Mouse (Mus musculus): Measurements from ENCODE around the gene Pgam5. TPM values are rescaled to one million over a fixed set of nuclear protein-coding genes. Genes with fewer than 3 reads are reported as not detected.

The Pgam5 gene
- 59.6 TPM for polyA plus RNA-seq (2017; shearing (Covaris generic))

DNA sequence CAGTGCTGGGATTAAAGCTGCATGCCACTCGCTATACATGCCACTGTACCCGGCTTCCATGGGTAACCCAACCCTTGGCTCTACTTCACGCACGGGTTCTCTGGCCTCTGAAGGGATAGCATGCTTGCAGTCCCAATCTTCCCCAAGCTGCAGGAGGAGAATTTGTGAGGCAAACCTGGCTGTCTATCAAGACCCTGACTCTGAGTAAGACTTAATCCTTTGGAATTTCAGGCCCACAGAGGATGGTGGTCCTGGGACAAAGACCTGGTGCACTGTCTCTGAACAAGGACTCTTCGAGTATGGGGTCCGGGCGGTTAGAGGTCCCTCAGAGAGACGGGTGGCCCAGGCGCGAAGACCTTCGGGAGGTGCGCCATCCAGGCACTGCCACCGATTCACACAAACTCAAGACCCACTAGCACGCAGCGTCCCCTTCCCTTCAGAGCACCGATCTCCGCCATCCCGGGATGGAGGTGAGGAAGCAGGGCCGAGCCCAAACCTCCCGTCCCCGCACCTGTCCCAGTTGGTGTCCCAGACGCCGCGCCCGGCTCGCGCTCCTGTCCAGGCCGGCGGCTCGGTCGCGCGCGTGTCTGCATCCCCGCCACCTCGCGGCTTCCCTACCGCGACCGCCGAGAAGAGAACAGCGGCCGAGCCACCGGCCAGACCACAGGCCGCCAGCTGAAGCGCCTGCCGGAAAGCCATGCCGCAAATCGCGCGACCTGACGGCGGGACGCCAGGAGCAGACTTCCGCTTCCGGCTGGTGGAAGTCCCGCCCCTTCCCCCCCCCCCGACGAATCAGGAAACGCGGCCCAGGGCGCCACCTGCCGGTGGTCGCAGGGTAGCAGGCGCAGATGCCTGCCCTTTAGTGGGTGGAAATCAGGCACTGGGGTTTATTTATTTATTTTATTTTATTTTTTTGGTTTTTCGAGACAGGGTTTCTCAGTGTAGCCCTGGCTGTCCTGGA lies at the start of gene Pgam5:
Gene Pgam5 (minus strand): TSS at position 773 of the 961 bp plus-strand sequence.

DNA sequence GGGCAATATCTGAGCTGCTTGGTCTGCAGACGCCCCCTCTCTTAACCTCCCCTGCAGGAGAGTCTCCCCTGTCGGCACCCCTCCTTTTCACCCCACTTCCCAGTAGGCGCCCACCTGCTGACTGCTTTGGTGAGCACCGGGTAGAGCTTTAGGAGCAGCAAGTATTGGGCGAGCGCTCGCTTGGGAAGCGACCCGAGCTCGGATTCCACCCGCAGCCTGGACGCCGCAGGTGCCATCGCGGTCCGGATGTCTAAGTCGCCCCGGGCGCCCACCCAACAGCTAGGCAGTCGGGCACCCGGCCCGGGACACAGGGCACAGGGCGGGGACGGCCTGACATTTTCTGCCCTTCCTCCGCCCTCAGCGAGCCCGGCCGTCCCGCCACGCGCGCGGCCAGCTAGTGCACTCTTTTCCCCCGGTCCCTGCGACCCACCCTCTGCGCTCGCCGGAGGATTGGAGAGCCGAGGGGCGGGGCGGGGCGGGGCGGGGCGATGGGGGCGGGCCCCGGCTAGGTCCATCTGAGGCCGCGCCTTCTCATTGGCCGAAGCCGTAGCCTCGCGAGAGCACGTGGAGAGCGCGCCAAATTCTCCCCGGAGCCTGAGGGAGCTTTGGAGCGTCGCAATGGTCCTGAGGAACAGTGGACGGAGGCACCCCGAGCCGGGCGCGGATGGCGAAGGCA lies 16.2 kb upstream of the Pgam5 start, which contains the start of the genes Pxmp2 and Pole:
Gene Pxmp2 (minus strand): TSS at position 417 of the 676 bp plus-strand sequence.
Gene Pole (plus strand): TSS at position 537 of the 676 bp plus-strand sequence.

DNA sequence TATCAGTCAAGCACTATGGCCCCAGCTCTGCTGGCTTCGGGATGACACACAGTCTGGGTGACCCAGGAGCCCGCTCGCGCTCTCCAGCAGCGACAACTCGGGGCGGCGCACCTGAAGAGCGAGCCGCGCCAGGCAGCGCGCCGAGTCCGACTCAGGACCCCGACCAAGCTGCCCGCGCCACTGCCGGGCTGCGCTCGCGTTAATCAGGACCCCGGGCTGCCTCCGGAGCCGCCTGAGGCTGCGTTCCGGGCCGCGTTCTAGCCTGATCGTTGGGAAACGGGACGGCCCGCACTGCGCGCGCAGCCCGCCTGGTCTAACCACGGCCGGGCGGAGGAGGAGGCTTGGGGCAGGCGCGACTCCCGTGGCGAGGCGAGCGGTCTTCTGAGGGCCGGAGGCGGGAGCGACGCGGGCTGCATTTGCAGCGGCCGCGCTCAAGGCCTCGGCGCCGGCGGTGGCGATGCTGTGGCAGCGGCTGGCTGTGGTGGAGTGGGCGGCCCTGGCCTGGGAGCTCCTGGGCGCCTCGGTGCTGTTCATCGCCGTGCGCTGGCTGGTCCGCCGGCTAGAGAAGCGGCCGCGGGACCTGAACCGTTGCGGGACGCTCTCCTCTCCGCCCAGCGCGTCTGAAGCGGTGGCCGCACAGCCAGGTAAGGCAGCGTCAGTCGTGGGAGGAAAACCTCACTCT lies 38.8 kb downstream of the Pgam5 start, which contains the start of gene Ankle2:
Gene Ankle2 (plus strand): TSS at position 225 of the 682 bp plus-strand sequence.

Other genes starting within 250 kb of the Pgam5 start
- 7.4 TPM for gene Gm17655, start 197.4 kb downstream of the Pgam5 start, polyA plus RNA-seq (2017; shearing (Covaris generic))
- 0.86 TPM for gene Gm35315, start 175.5 kb downstream of the Pgam5 start, polyA plus RNA-seq (2017; shearing (Covaris generic))
- gene Plcxd1, start 169.9 kb downstream of the Pgam5 start, polyA plus RNA-seq (2017; shearing (Covaris generic)) = 2.8 TPM
- gene Gtpbp6, start 161.7 kb downstream of the Pgam5 start, polyA plus RNA-seq (2017; shearing (Covaris generic)) = 67.6 TPM
- gene Zfp605, start 159.8 kb downstream of the Pgam5 start, polyA plus RNA-seq (2017; shearing (Covaris generic)) = 1.8 TPM
- 65.5 TPM for gene Chfr, start 134.1 kb downstream of the Pgam5 start, polyA plus RNA-seq (2017; shearing (Covaris generic))
- 30.7 TPM for gene Golga3, start 93.2 kb downstream of the Pgam5 start, polyA plus RNA-seq (2017; shearing (Covaris generic))
- gene Ankle2, start 38.9 kb downstream of the Pgam5 start, polyA plus RNA-seq (2017; shearing (Covaris generic)) = 48.9 TPM
- 2.4 TPM for gene Pxmp2, start 16.3 kb upstream of the Pgam5 start, polyA plus RNA-seq (2017; shearing (Covaris generic))
- gene Pole, start 16.4 kb upstream of the Pgam5 start, polyA plus RNA-seq (2017; shearing (Covaris generic)) = 3.6 TPM
- gene P2rx2, start 73.3 kb upstream of the Pgam5 start, polyA plus RNA-seq (2017; shearing (Covaris generic)) = not detected
- gene Lrcol1, start 74.8 kb upstream of the Pgam5 start, polyA plus RNA-seq (2017; shearing (Covaris generic)) = not detected
- 119 TPM for gene Fbrsl1, start 178.6 kb upstream of the Pgam5 start, polyA plus RNA-seq (2017; shearing (Covaris generic))

All from naive thymus-derived CD4-positive, alpha-beta T cell, adult 5 months (primary cell).